Mouse (Mus musculus) kidney, embryonic 14.5 days (tissue): ENCODE measurements around the gene Naa50. TPM values are rescaled to one million over a fixed set of nuclear protein-coding genes. Genes with fewer than 3 reads are reported as not detected.

ENCODE experiments used
- ATAC-seq: fragments of 200-750 bp; cut with Nextera tagmentation; 2 replicates; pipeline ENCODE4 v1.8.0; 2017; ENCODE audit warnings: moderate number of reproducible peaks, mild to moderate bottlenecking, moderate TSS enrichment, moderate library complexity; ENCODE audit not compliant: low FRiP score, low TSS enrichment
- H3K27ac ChIP-seq: fragments of 300-500 bp; sonication (generic); 2 replicates; pipeline ENCODE4 v1.5.1; 2014; ENCODE audit warnings: low read depth, mild to moderate bottlenecking, low read length, moderate library complexity, mixed read lengths
- H3K27me3 ChIP-seq: fragments of 300-500 bp; sonication (generic); 2 replicates; pipeline ENCODE4 v1.6.1; 2014; ENCODE audit warnings: mild to moderate bottlenecking, low read length; ENCODE audit not compliant: control insufficient read depth, insufficient read depth
- H3K36me3 ChIP-seq: fragments of 300-500 bp; sonication (generic); 2 replicates; pipeline ENCODE4 v1.6.1; 2014; ENCODE audit warnings: low read length, mixed read lengths; ENCODE audit not compliant: control insufficient read depth, insufficient read depth
- H3K4me1 ChIP-seq: fragments of 300-500 bp; sonication (generic); 2 replicates; pipeline ENCODE4 v1.6.1; 2014; ENCODE audit warnings: low read length, mixed read lengths; ENCODE audit not compliant: control insufficient read depth, insufficient read depth
- H3K4me2 ChIP-seq: fragments of 300-500 bp; sonication (generic); replicated peaks from 2 replicates; pipeline ENCODE4 v1.6.1; 2014; ENCODE audit warnings: low read depth, mild to moderate bottlenecking, low read length
- H3K4me3 ChIP-seq: fragments of 300-500 bp; sonication (generic); 2 replicates; pipeline ENCODE4 v1.5.1; 2014; ENCODE audit warnings: mild to moderate bottlenecking, low read length
- H3K9ac ChIP-seq: fragments of 300-500 bp; sonication (generic); 2 replicates; pipeline ENCODE4 v1.6.1; 2014; ENCODE audit warnings: low read depth, mild to moderate bottlenecking, low read length, moderate library complexity
- H3K9me3 ChIP-seq: fragments of 300-500 bp; sonication (generic); 2 replicates; pipeline ENCODE4 v1.6.1; 2016; ENCODE audit warnings: low read length; ENCODE audit not compliant: control insufficient read depth
- WGBS: fragments of 180-500 bp; shearing (Covaris S2); extraction: QIAGEN DNeasy Blood & Tissue Kit; methylation state at CpG from one replicate; pipeline ENCODE4 v1.1.7; 2014; 5-methylcytosine and 5-hydroxymethylcytosine counted together
- polyA plus RNA-seq: library from polyadenylated mRNA; unstranded; fragments of >200 nt; fragmentation: Nextera tagmentation; extraction: Ambion mirVana; gene quantifications from 2 replicates; pipeline ENCODE4 v1.2.1, GENCODE M21; 2014

Naa50 gene
- polyA plus RNA-seq: 70.9 and 77.4 TPM in 2 replicates

- no peaks in the 10 kb centered on the region for H3K9me3 ChIP-seq
- WGBS: under 1% methylated on average over 54 of the region's 71 CpGs
- peak within 1 kb of the TSS; percentile 99 for H3K27ac ChIP-seq
- peak within 1 kb of the TSS; percentile 96 for H3K9ac ChIP-seq
- no peaks in the 10 kb centered on the region for H3K36me3 ChIP-seq
- peak within 1 kb of the TSS; percentile 94 for H3K4me3 ChIP-seq
- peaks cover 13% of the 10 kb centered on the region for H3K4me1 ChIP-seq
- ATAC-seq: peak; percentile 94
- H3K4me2 ChIP-seq: peak within 1 kb of the TSS; percentile 80
- H3K27me3 ChIP-seq: no peaks in the 10 kb centered on the region
Observed at GRCm38 (mm10) chr16:44139536-44140185, at the start of gene Naa50, which contains the start of gene Atp6v1a. Naa50 (plus strand) TSS chr16:44139830. Atp6v1a (minus strand) TSS chr16:44139705.

GRCm38 (mm10) chr16:44099377-44099776 lies 40.3 kb upstream of the Naa50 start:
- Histone ChIP-seq H3K9me3 (no peaks in the 10 kb centered on the region), H3K27me3 (no peaks in the 10 kb centered on the region), H3K4me2 (no peak overlapping the region), H3K4me1 (no peaks in the 10 kb centered on the region), H3K9ac (no peak overlapping the region), H3K36me3 (peaks cover 70% of the 10 kb centered on the region), H3K27ac (no peak overlapping the region), H3K4me3 (no peak overlapping the region)
- WGBS: 93% methylated on average over 7 of the region's 7 CpGs
- ATAC-seq: no peak

- Histone ChIP-seq H3K27ac (no peak overlapping the region), H3K36me3 (peaks cover 59% of the 10 kb centered on the region), H3K4me2 (no peak overlapping the region), H3K4me1 (no peaks in the 10 kb centered on the region), H3K9me3 (no peaks in the 10 kb centered on the region), H3K4me3 (no peak overlapping the region), H3K9ac (no peak overlapping the region), H3K27me3 (no peaks in the 10 kb centered on the region)
- ATAC-seq: no peak
- WGBS: 96% methylated on average over 12 of the region's 12 CpGs
Observed at GRCm38 (mm10) chr16:44101181-44101710, 38.4 kb upstream of the Naa50 start.

- Histone ChIP-seq H3K36me3 (peaks cover 58% of the 10 kb centered on the region), H3K27me3 (no peaks in the 10 kb centered on the region), H3K4me1 (no peaks in the 10 kb centered on the region), H3K9ac (no peak overlapping the region), H3K4me2 (no peak overlapping the region), H3K9me3 (no peaks in the 10 kb centered on the region), H3K27ac (no peak overlapping the region), H3K4me3 (no peak overlapping the region)
- 93% methylated on average over 2 of the region's 2 CpGs for WGBS
- no peak for ATAC-seq
Observed at GRCm38 (mm10) chr16:44102925-44103324, 36.7 kb upstream of the Naa50 start.

- Histone ChIP-seq H3K4me3 (no peak overlapping the region), H3K27ac (no peak overlapping the region), H3K4me2 (no peak overlapping the region), H3K9me3 (no peaks in the 10 kb centered on the region), H3K4me1 (no peaks in the 10 kb centered on the region), H3K36me3 (peaks cover 55% of the 10 kb centered on the region), H3K27me3 (no peaks in the 10 kb centered on the region), H3K9ac (no peak overlapping the region)
- ATAC-seq: no peak
- 85% methylated on average over 18 of the region's 18 CpGs for WGBS
Observed at GRCm38 (mm10) chr16:44103806-44104766, 35.5 kb upstream of the Naa50 start.

- Histone ChIP-seq H3K27ac (no peak overlapping the region), H3K9me3 (no peaks in the 10 kb centered on the region), H3K9ac (no peak overlapping the region), H3K4me1 (no peaks in the 10 kb centered on the region), H3K4me2 (no peak overlapping the region), H3K27me3 (no peaks in the 10 kb centered on the region), H3K4me3 (no peak overlapping the region), H3K36me3 (peaks cover 55% of the 10 kb centered on the region)
- ATAC-seq: no peak
- 90% methylated on average over 2 of the region's 2 CpGs for WGBS
Observed at GRCm38 (mm10) chr16:44105211-44105610, 34.4 kb upstream of the Naa50 start.

- no peak overlapping the region for H3K27ac ChIP-seq
- H3K9ac ChIP-seq: no peak overlapping the region
- H3K4me1 ChIP-seq: no peaks in the 10 kb centered on the region
- no peak overlapping the region for H3K4me2 ChIP-seq
- no peak for ATAC-seq
- peaks cover 52% of the 10 kb centered on the region for H3K36me3 ChIP-seq
- no peaks in the 10 kb centered on the region for H3K27me3 ChIP-seq
- H3K4me3 ChIP-seq: no peak overlapping the region
- whole genome bisulfite sequencing: 79% methylated on average over 4 of the region's 4 CpGs
- H3K9me3 ChIP-seq: no peaks in the 10 kb centered on the region
Observed at GRCm38 (mm10) chr16:44109002-44109401, 30.6 kb upstream of the Naa50 start.

- Histone ChIP-seq H3K4me1 (no peaks in the 10 kb centered on the region), H3K4me3 (no peak overlapping the region), H3K4me2 (no peak overlapping the region), H3K9me3 (no peaks in the 10 kb centered on the region), H3K27me3 (no peaks in the 10 kb centered on the region), H3K36me3 (peaks cover 16% of the 10 kb centered on the region), H3K9ac (no peak overlapping the region), H3K27ac (no peak overlapping the region)
- no peak for ATAC-seq
- 84% methylated on average over 7 of the region's 7 CpGs for WGBS
Observed at GRCm38 (mm10) chr16:44119753-44120501, 19.7 kb upstream of the Naa50 start.
